Mouse (Mus musculus) intestine, embryonic 14.5 days (tissue): ENCODE results near the gene Cckar. TPM values are rescaled to one million over a fixed set of nuclear protein-coding genes. Genes with fewer than 3 reads are reported as not detected.

ENCODE experiments used
- ATAC-seq: fragments of 200-750 bp; cut with Nextera tagmentation; replicated peaks from 2 replicates; pipeline ENCODE4 v1.8.0; 2017; ENCODE audit warnings: low read depth, moderate number of reproducible peaks, moderate TSS enrichment, moderate library complexity; ENCODE audit not compliant: low FRiP score, low TSS enrichment
- DNase-seq: peaks from one replicate; pipeline ENCODE4 v3.0.0-alpha.2; 2018; ENCODE audit warnings: low spot score
- H3K27ac ChIP-seq: fragments of 300-500 bp; sonication (generic); 2 replicates; pipeline ENCODE4 v1.5.1; 2014; ENCODE audit warnings: low read depth, mild to moderate bottlenecking, control low read depth
- H3K27me3 ChIP-seq: fragments of 300-500 bp; sonication (generic); replicated peaks from 2 replicates; pipeline ENCODE4 v1.6.1; 2014; ENCODE audit warnings: low read length, control low read depth; ENCODE audit not compliant: control insufficient read depth, insufficient read depth
- H3K36me3 ChIP-seq: fragments of 300-500 bp; sonication (generic); 2 replicates; pipeline ENCODE4 v1.6.1; 2014; ENCODE audit warnings: low read length, control low read depth; ENCODE audit not compliant: control insufficient read depth, insufficient read depth
- H3K4me1 ChIP-seq: fragments of 300-500 bp; sonication (generic); replicated peaks from 2 replicates; pipeline ENCODE4 v1.6.1; 2014; ENCODE audit warnings: low read length, control low read depth, mixed read lengths; ENCODE audit not compliant: control insufficient read depth, insufficient read depth
- H3K4me2 ChIP-seq: fragments of 300-500 bp; sonication (generic); 2 replicates; pipeline ENCODE4 v1.6.1; 2014; ENCODE audit warnings: low read length
- H3K4me3 ChIP-seq: fragments of 300-500 bp; sonication (generic); 2 replicates; pipeline ENCODE4 v1.5.1; 2014; ENCODE audit warnings: low read depth, low read length, control low read depth, mixed read lengths
- H3K9ac ChIP-seq: fragments of 300-500 bp; sonication (generic); 2 replicates; pipeline ENCODE4 v1.6.1; 2014; ENCODE audit warnings: mild to moderate bottlenecking, low read length
- H3K9me3 ChIP-seq: fragments of 300-500 bp; sonication (generic); 2 replicates; pipeline ENCODE4 v1.6.1; 2016; ENCODE audit warnings: low read length, control low read depth; ENCODE audit not compliant: control insufficient read depth
- WGBS: fragments of 180-500 bp; shearing (Covaris S2); extraction: QIAGEN DNeasy Blood & Tissue Kit; methylation state at CpG from one replicate; pipeline ENCODE4 v1.1.7; 2014; 5-methylcytosine and 5-hydroxymethylcytosine counted together
- polyA plus RNA-seq: library from polyadenylated mRNA; unstranded; fragments of >200 nt; fragmentation: Nextera tagmentation; extraction: Ambion mirVana; gene quantifications from 2 replicates; pipeline ENCODE4 v1.2.1, GENCODE M21; 2014

The Cckar gene
- 13.2 and 27.2 TPM in 2 replicates for polyA plus RNA-seq

GRCm38 (mm10) chr5:53707235-53708177 is at the start of gene Cckar:
Cckar (minus strand) TSS chr5:53707705.
- ATAC-seq = no peak
- H3K4me2 ChIP-seq = no peak within 1 kb of the TSS

GRCm38 (mm10) chr5:53744061-53744460 is 36.6 kb upstream of the Cckar start:
- DNase-seq (peak; percentile 10), ATAC-seq (no peak)
- 78% methylated on average over 2 of the region's 2 CpGs for WGBS
- Histone ChIP-seq H3K27ac (no peak overlapping the region), H3K4me3 (no peak overlapping the region), H3K36me3 (no peaks in the 10 kb centered on the region), H3K4me2 (no peak overlapping the region), H3K9ac (no peak overlapping the region), H3K4me1 (no peaks in the 10 kb centered on the region), H3K9me3 (no peaks in the 10 kb centered on the region), H3K27me3 (no peaks in the 10 kb centered on the region)

More at GRCm38 (mm10) chr5:53707235-53708177, at the start of gene Cckar:
- H3K27ac ChIP-seq = no peak within 1 kb of the TSS
- 45% methylated on average over 11 of the region's 11 CpGs for WGBS
- H3K36me3 ChIP-seq = no peaks in the 10 kb centered on the region
- no peak for DNase-seq
- no peaks in the 10 kb centered on the region for H3K9me3 ChIP-seq
- peaks cover 4% of the 10 kb centered on the region; the same call in 1 of the 2 replicates for H3K4me1 ChIP-seq
- H3K27me3 ChIP-seq = no peaks in the 10 kb centered on the region
- peak within 1 kb of the TSS; percentile 3; the same call in 1 of the 2 replicates for H3K4me3 ChIP-seq
- no peak within 1 kb of the TSS for H3K9ac ChIP-seq

- ATAC-seq = no peak
- Histone ChIP-seq H3K4me3 (no peak overlapping the region), H3K4me1 (no peaks in the 10 kb centered on the region), H3K9ac (no peak overlapping the region), H3K27ac (no peak overlapping the region), H3K27me3 (no peaks in the 10 kb centered on the region), H3K36me3 (no peaks in the 10 kb centered on the region), H3K4me2 (no peak overlapping the region), H3K9me3 (no peaks in the 10 kb centered on the region)
- DNase-seq = peak; percentile 48
- 48% methylated on average over 10 of the region's 10 CpGs for WGBS
Observed at GRCm38 (mm10) chr5:53732933-53733332, 25.4 kb upstream of the Cckar start.

- Histone ChIP-seq H3K4me3 (no peak overlapping the region), H3K27me3 (no peaks in the 10 kb centered on the region), H3K4me2 (no peak overlapping the region), H3K4me1 (0 out of 2 replicates have a peak, but pooled peaks cover 2% of the 10 kb centered on the region), H3K9me3 (no peaks in the 10 kb centered on the region), H3K36me3 (no peaks in the 10 kb centered on the region), H3K9ac (no peak overlapping the region), H3K27ac (no peak overlapping the region)
- ATAC-seq = no peak
- DNase-seq = peak; percentile 20
- 79% methylated on average over 3 of the region's 3 CpGs for WGBS
Observed at GRCm38 (mm10) chr5:53727606-53728005, 20.1 kb upstream of the Cckar start.

- H3K9ac ChIP-seq = no peak overlapping the region
- H3K4me2 ChIP-seq = no peak overlapping the region
- DNase-seq (peak; percentile 42), ATAC-seq (no peak)
- WGBS = 66% methylated on average over 5 of the region's 5 CpGs
- H3K4me1 ChIP-seq = 0 out of 2 replicates have a peak, but pooled peaks cover 2% of the 10 kb centered on the region
- H3K9me3 ChIP-seq = no peaks in the 10 kb centered on the region
- no peak overlapping the region for H3K4me3 ChIP-seq
- H3K36me3 ChIP-seq = no peaks in the 10 kb centered on the region
- no peaks in the 10 kb centered on the region for H3K27me3 ChIP-seq
- H3K27ac ChIP-seq = no peak overlapping the region
Observed at GRCm38 (mm10) chr5:53726011-53726410, 18.5 kb upstream of the Cckar start.

- ATAC-seq (no peak), DNase-seq (peak; percentile 12)
- Histone ChIP-seq H3K4me2 (no peak overlapping the region), H3K9me3 (no peaks in the 10 kb centered on the region), H3K4me3 (no peak overlapping the region), H3K4me1 (no peaks in the 10 kb centered on the region), H3K9ac (no peak overlapping the region), H3K36me3 (no peaks in the 10 kb centered on the region), H3K27ac (no peak overlapping the region), H3K27me3 (no peaks in the 10 kb centered on the region)
- WGBS = 59% methylated on average over 5 of the region's 5 CpGs
Observed at GRCm38 (mm10) chr5:53716462-53716861, 9.0 kb upstream of the Cckar start.

- Histone ChIP-seq H3K4me1 (no peaks in the 10 kb centered on the region), H3K9ac (no peak overlapping the region), H3K27ac (no peak overlapping the region), H3K4me3 (no peak overlapping the region), H3K27me3 (no peaks in the 10 kb centered on the region), H3K36me3 (no peaks in the 10 kb centered on the region), H3K4me2 (no peak overlapping the region), H3K9me3 (no peaks in the 10 kb centered on the region)
- WGBS = 79% methylated on average over 9 of the region's 9 CpGs
- ATAC-seq (no peak), DNase-seq (no peak)
Observed at GRCm38 (mm10) chr5:53711277-53711676, 3.8 kb upstream of the Cckar start.

- DNase-seq = no peak
- 69% methylated on average over 4 of the region's 4 CpGs for WGBS
- Histone ChIP-seq H3K4me2 (no peak overlapping the region), H3K4me3 (no peak overlapping the region), H3K4me1 (no peaks in the 10 kb centered on the region), H3K27me3 (no peaks in the 10 kb centered on the region), H3K9ac (no peak overlapping the region), H3K27ac (no peak overlapping the region), H3K36me3 (no peaks in the 10 kb centered on the region), H3K9me3 (no peaks in the 10 kb centered on the region)
- ATAC-seq = no peak
Observed at GRCm38 (mm10) chr5:53708191-53708590, 686 bp upstream of the Cckar start.
